8 mouse cellular contexts compared by ENCODE assay signal in genomic region chr13:94381829-94382675, GRCm38 (mm10). TPM values are rescaled to one million over a fixed set of nuclear protein-coding genes. Genes with fewer than 3 reads are reported as not detected.
DNase-seq lines count a peak whose midpoint lies in the region; ATAC-seq and TF ChIP-seq lines count a peak whose summit lies in the region.

No protein-coding gene starts in this region.

- CTCF ChIA-PET in Patski (lab: Charles Lee) = interaction anchor here (1.9 to 2.5 kb wide), 2 partner anchors 9 kb away, joined by 5 to 6 read pairs; no protein-coding TSS in a partner anchor

- WGBS in heart, embryonic 13.5 days = 58% methylated on average over 8 of the region's 8 CpGs
- 33% methylated on average over 8 of the region's 8 CpGs for WGBS in liver, postnatal 0 days (ENCODE audit: insufficient replicate concordance)

- H3K4me1 ChIP-seq in heart, embryonic 13.5 days = peaks cover 36% of the 10 kb centered on the region
- peaks cover 8% of the 10 kb centered on the region for H3K4me1 ChIP-seq in liver, postnatal 0 days (ENCODE audit: insufficient read depth)

- no peaks in the 10 kb centered on the region for H3K27me3 ChIP-seq in heart, embryonic 13.5 days (replicated peaks)
- H3K27me3 ChIP-seq in Patski = no peaks in the 10 kb centered on the region
- H3K27me3 ChIP-seq in liver, postnatal 0 days (ENCODE audit: insufficient read depth, low read length) = no peaks in the 10 kb centered on the region

- in situ Hi-C loops in Patski (cut with MboI; ENCODE audit: low pct_unique_long_range_greater_than_20kb) = no loop called here

- intact Hi-C loops in heart, postnatal 36 days (cut with DNase I) = loop anchor here (1.0 to 10.0 kb wide), 3 partner anchors 180 to 559 kb away; no protein-coding TSS in a partner anchor

- H3K9me3 ChIP-seq in heart, embryonic 13.5 days = no peaks in the 10 kb centered on the region
- no peaks in the 10 kb centered on the region for H3K9me3 ChIP-seq in liver, postnatal 0 days (ENCODE audit: low read length)

- TF ChIP-seq CTCF in Patski (IDR thresholded peaks at IDR 0.05) = peak; percentile 38
- TF ChIP-seq CTCF in liver, postnatal 0 days (IDR thresholded peaks at IDR 0.05; ENCODE audit: low read depth) = peak; percentile 46

- peaks cover 3% of the 10 kb centered on the region; the same call in 1 of the 2 replicates for H3K36me3 ChIP-seq in heart, embryonic 13.5 days
- H3K36me3 ChIP-seq in liver, postnatal 0 days (replicated peaks; ENCODE audit: insufficient read depth, low read length) = no peaks in the 10 kb centered on the region

- no peak overlapping the region for H3K4me2 ChIP-seq in heart, embryonic 13.5 days
- peak overlapping the region; percentile 71 for H3K4me2 ChIP-seq in liver, postnatal 0 days (ENCODE audit: low read depth, low read length)

- POLR2A ChIA-PET in Patski (lab: Charles Lee) = no interaction called here

- H3K9ac ChIP-seq in heart, embryonic 13.5 days = 0 out of 2 replicates have a peak overlapping the region, but pooled peaks have one; percentile 24
- H3K9ac ChIP-seq in liver, postnatal 0 days (replicated peaks) = peak overlapping the region; percentile 63

- TF ChIP-seq EP300 in liver, postnatal 0 days (IDR thresholded peaks at IDR 0.05; ENCODE audit: low read depth) = no peak; the same call in 1 of the 2 replicates

- H3K4me3 ChIP-seq in heart, embryonic 13.5 days = no peak overlapping the region
- peak overlapping the region; percentile 49 for H3K4me3 ChIP-seq in liver, postnatal 0 days (ENCODE audit: low read depth, low read length)

- H3K27ac ChIP-seq in heart, embryonic 13.5 days (replicated peaks) = no peak overlapping the region; the same call in 1 of the 2 replicates
- peak overlapping the region; percentile 79 for H3K27ac ChIP-seq in liver, postnatal 0 days (ENCODE audit: low read depth)

- no peak for ATAC-seq in heart, embryonic 13.5 days (ENCODE audit: extremely low read depth, insufficient number of reproducible peaks, low FRiP score, low TSS enrichment)
- ATAC-seq in Patski = no peak
- ATAC-seq in liver, postnatal 0 days = peak; percentile 62

- no peak for DNase-seq in heart, postnatal 36 days
- DNase-seq in 3T3-L1 (ENCODE audit: low read depth, low spot score) = peak; percentile 62
- no peak for DNase-seq in Patski (ENCODE audit: low read depth, low spot score)
- DNase-seq in liver, postnatal 0 days = no peak
- DNase-seq in layer of hippocampus, postnatal 36 days = no peak
- no peak for DNase-seq in left cerebral cortex, adult 18-20 months (ENCODE audit: low spot score in 2 of 2)
- no peak for DNase-seq in left cerebral cortex, adult 9 months (ENCODE audit: low spot score in 2 of 2)

RNA-seq across cellular contexts. Expression of gene Ap3b1, which starts 23.3 kb away (rescaled TPM):
- 28.9 and 29.4 TPM in 2 replicates for polyA plus RNA-seq in heart, embryonic 13.5 days (2015; fragmentation: Nextera tagmentation; extraction: Ambion mirVana)
- total RNA-seq in heart, postnatal 36 days (2021) = 10 to 100 TPM; 24.7 to 29.0 TPM
- 76.2 TPM for polyA plus RNA-seq in Patski (2021)
- polyA plus RNA-seq in liver, postnatal 0 days (2015; fragmentation: Nextera tagmentation; extraction: Ambion mirVana) = 15.1 and 15.3 TPM in 2 replicates
- total RNA-seq in layer of hippocampus, postnatal 36 days (2021) = 10 to 100 TPM; 57.0 to 61.9 TPM
- total RNA-seq in left cerebral cortex, adult 18-20 months (2021) = 10 to 100 TPM; 44.5 to 48.7 TPM
